In genomic region chr2:159404940-159405339, GRCm38 (mm10) we compare ENCODE assay signal across 25 mouse cellular contexts.
DNase-seq lines count a peak whose midpoint lies in the region; ATAC-seq lines count a peak whose summit lies in the region.
"Had no signal": no experiment of that assay in that cellular context is flagged by ENCODE, and none has a peak within 500 bp of the region (broad histone marks: within the 10 kb centered on the region; RNA-seq: fewer than 3 reads in every experiment).

No protein-coding gene starts in this region.

- H3K4me3 ChIP-seq in midbrain, embryonic 11.5 days (ENCODE audit: low read depth, low read length) = no peak overlapping the region
- H3K4me3 ChIP-seq in midbrain, embryonic 10.5 days = no peak overlapping the region
- H3K4me3 ChIP-seq in embryonic facial prominence, embryonic 10.5 days = no peak overlapping the region
- H3K4me3 ChIP-seq: embryonic facial prominence, embryonic 12.5 days; forebrain, embryonic 13.5 days; forebrain, embryonic 15.5 days had no signal

- no peaks in the 10 kb centered on the region for H3K9me3 ChIP-seq in midbrain, embryonic 11.5 days (ENCODE audit: control insufficient read depth, low read length)
- no peaks in the 10 kb centered on the region for H3K9me3 ChIP-seq in midbrain, embryonic 10.5 days (replicated peaks)
- no peaks in the 10 kb centered on the region for H3K9me3 ChIP-seq in embryonic facial prominence, embryonic 10.5 days
- H3K9me3 ChIP-seq: embryonic facial prominence, embryonic 12.5 days; forebrain, embryonic 13.5 days had no signal

- ATAC-seq in midbrain, embryonic 11.5 days (ENCODE audit: low FRiP score) = no peak
- ATAC-seq: activated CD4-positive, CD25-positive, alpha-beta regulatory T cell, adult 4 months; CD4-positive, CD25-positive, alpha-beta regulatory T cell, adult 4 months; forebrain, embryonic 13.5 days; forebrain, embryonic 15.5 days; forebrain, postnatal 0 days; Patski had no signal

- intact Hi-C loops in heart, postnatal 36 days (cut with DNase I) = no loop called here

- no peak overlapping the region for H3K27ac ChIP-seq in midbrain, embryonic 11.5 days (ENCODE audit: low read depth, low read length)
- no peak overlapping the region for H3K27ac ChIP-seq in midbrain, embryonic 10.5 days (replicated peaks)
- H3K27ac ChIP-seq in embryonic facial prominence, embryonic 10.5 days (replicated peaks) = no peak overlapping the region
- H3K27ac ChIP-seq: embryonic facial prominence, embryonic 12.5 days; forebrain, embryonic 13.5 days; forebrain, embryonic 15.5 days had no signal

- H3K27me3 ChIP-seq in midbrain, embryonic 11.5 days (ENCODE audit: control insufficient read depth, insufficient read depth, low read length) = no peaks in the 10 kb centered on the region
- no peaks in the 10 kb centered on the region for H3K27me3 ChIP-seq in midbrain, embryonic 10.5 days (ENCODE audit: low read depth, poor library complexity, severe bottlenecking)
- H3K27me3 ChIP-seq in embryonic facial prominence, embryonic 10.5 days (replicated peaks; ENCODE audit: low read depth, poor library complexity, severe bottlenecking) = peaks cover 12% of the 10 kb centered on the region
- H3K27me3 ChIP-seq: CH12.LX; embryonic facial prominence, embryonic 12.5 days; forebrain, embryonic 13.5 days; forebrain, embryonic 15.5 days; Patski had no signal

- no peaks in the 10 kb centered on the region for H3K36me3 ChIP-seq in midbrain, embryonic 11.5 days (ENCODE audit: control insufficient read depth, insufficient read depth, low read length)
- no peaks in the 10 kb centered on the region for H3K36me3 ChIP-seq in midbrain, embryonic 10.5 days
- no peaks in the 10 kb centered on the region for H3K36me3 ChIP-seq in embryonic facial prominence, embryonic 10.5 days (replicated peaks)
- H3K36me3 ChIP-seq: embryonic facial prominence, embryonic 12.5 days; forebrain, embryonic 15.5 days; G1E had no signal

- no peak overlapping the region for H3K4me2 ChIP-seq in midbrain, embryonic 11.5 days
- H3K4me2 ChIP-seq: embryonic facial prominence, embryonic 12.5 days; forebrain, embryonic 13.5 days; forebrain, embryonic 15.5 days had no signal

- WGBS in midbrain, embryonic 11.5 days = 45% methylated on average over 1 of the region's 1 CpGs
- 69% methylated on average over 1 of the region's 1 CpGs for WGBS in midbrain, embryonic 10.5 days
- WGBS in embryonic facial prominence, embryonic 10.5 days = 14% methylated on average over 1 of the region's 1 CpGs

- H3K9ac ChIP-seq in midbrain, embryonic 11.5 days (ENCODE audit: low read length) = no peak overlapping the region
- H3K9ac ChIP-seq: embryonic facial prominence, embryonic 12.5 days; forebrain, embryonic 13.5 days; forebrain, embryonic 15.5 days; forebrain, postnatal 0 days had no signal

- no peaks in the 10 kb centered on the region for H3K4me1 ChIP-seq in midbrain, embryonic 11.5 days (ENCODE audit: control insufficient read depth, insufficient read depth, low read length)
- H3K4me1 ChIP-seq in midbrain, embryonic 10.5 days = no peaks in the 10 kb centered on the region
- H3K4me1 ChIP-seq in embryonic facial prominence, embryonic 10.5 days = peaks cover 47% of the 10 kb centered on the region
- H3K4me1 ChIP-seq: forebrain, embryonic 13.5 days; forebrain, embryonic 15.5 days had no signal

- DNase-seq in embryo, embryonic 10 days (ENCODE audit: low spot score) = peak; percentile 31
- no peak for DNase-seq in embryo, embryonic 9.5 days (ENCODE audit: extremely low spot score)
- DNase-seq in midbrain, embryonic 11.5 days (ENCODE audit: low spot score, missing footprints) = peak; percentile 65
- no peak for DNase-seq in midbrain, embryonic 10.5 days (ENCODE audit: low spot score)
- DNase-seq in embryonic facial prominence, embryonic 10.5 days (ENCODE audit: low spot score) = peak; percentile 64
- no peak for DNase-seq in left cerebral cortex, adult 18-20 months (ENCODE audit: low spot score in 2 of 2)
- no peak for DNase-seq in heart, postnatal 36 days
- DNase-seq: adrenal gland, adult 8-10 months; adrenal gland, postnatal 14 days; adrenal gland, postnatal 36 days; B cell, adult 2 months; cerebellum, adult 11-12 months; cerebellum, adult 2 months; cerebellum, adult 9-10 months; cerebellum, postnatal 10 days; cerebellum, postnatal 25 days; forebrain, postnatal 0 days had no signal

Comparison
In these comparisons a context has a peak if more than half of its experiments do, and no peak if none do; other contexts are left out.
1. DNase-seq: peak in embryo, embryonic 10 days (single experiment), midbrain, embryonic 11.5 days (single experiment) and embryonic facial prominence, embryonic 10.5 days (single experiment); none in embryo, embryonic 9.5 days (single experiment), midbrain, embryonic 10.5 days (single experiment), left cerebral cortex, adult 18-20 months (0 of 2) and heart, postnatal 36 days (0 of 2).